Mouse (Mus musculus) sigmoid colon, adult 10 weeks (tissue): ENCODE measurements around the gene Tmem43. TPM values are rescaled to one million over a fixed set of nuclear protein-coding genes. Genes with fewer than 3 reads are reported as not detected.

Experiments used
- polyA plus RNA-seq: library from polyadenylated mRNA; stranded (reverse); fragments of 350-450 nt; fragmentation: Illumina TruSeq; extraction: RNeasy Lipid Tissue Mini Kit (QIAGEN cat#74804); gene quantifications from one replicate; pipeline ENCODE4 v1.2.3, GENCODE M21; 2014; ENCODE audit warnings: low read depth, low replicate concordance

The Tmem43 gene
- polyA plus RNA-seq = 21.5 TPM

GRCm38 (mm10) chr6:91472868-91473804, at the start of gene Tmem43, which contains the start of gene Chchd4:
Gene Tmem43, plus strand, starts transcription at chr6:91473703.
Gene Chchd4, minus strand, starts transcription at chr6:91473546.

GRCm38 (mm10) chr6:91515545-91516449, 42.3 kb downstream of the Tmem43 start, which contains the start of the genes Xpc and Lsm3:
Gene Xpc, minus strand, starts transcription at chr6:91515888.
Gene Lsm3, plus strand, starts transcription at chr6:91515928.

Other genes starting within 250 kb of the Tmem43 start
- not detected for gene Wnt7a, start 62.3 kb upstream of the Tmem43 start, polyA plus RNA-seq
- 9.6 TPM for gene Chchd4, start 157 bp upstream of the Tmem43 start, polyA plus RNA-seq
- gene Xpc, start 42.2 kb downstream of the Tmem43 start, polyA plus RNA-seq = 5.6 TPM
- 67.0 TPM for gene Lsm3, start 42.2 kb downstream of the Tmem43 start, polyA plus RNA-seq
- gene Slc6a6, start 210.3 kb downstream of the Tmem43 start, polyA plus RNA-seq = 63.5 TPM